Mouse (Mus musculus) neural tube, embryonic 11.5 days (tissue): ENCODE results near the gene Ephb2. TPM values are rescaled to one million over a fixed set of nuclear protein-coding genes. Genes with fewer than 3 reads are reported as not detected.

ENCODE experiments used
- ATAC-seq: fragments of 200-750 bp; cut with Nextera tagmentation; 2 replicates; pipeline ENCODE4 v1.8.0; 2017; ENCODE audit warnings: moderate number of reproducible peaks, mild to moderate bottlenecking, moderate TSS enrichment, moderate library complexity; ENCODE audit not compliant: insufficient read depth, low FRiP score, low TSS enrichment
- DNase-seq: peaks from one replicate; pipeline ENCODE4 v3.0.0-alpha.2; 2015; ENCODE audit warnings: low spot score
- H3K27ac ChIP-seq: fragments of 300-500 bp; sonication (generic); 2 replicates; pipeline ENCODE4 v1.5.1; 2014; ENCODE audit warnings: low read depth, mild to moderate bottlenecking, low read length
- H3K27me3 ChIP-seq: fragments of 300-500 bp; sonication (generic); 2 replicates; pipeline ENCODE4 v1.6.1; 2014; ENCODE audit warnings: mild to moderate bottlenecking, low read length, mixed read lengths; ENCODE audit not compliant: control insufficient read depth, insufficient read depth
- H3K36me3 ChIP-seq: fragments of 300-500 bp; sonication (generic); 2 replicates; pipeline ENCODE4 v1.6.1; 2014; ENCODE audit warnings: mild to moderate bottlenecking, low read length, moderate library complexity, mixed read lengths; ENCODE audit not compliant: control insufficient read depth, insufficient read depth
- H3K4me1 ChIP-seq: fragments of 300-500 bp; sonication (generic); 2 replicates; pipeline ENCODE4 v1.6.1; 2014; ENCODE audit warnings: low read length, mixed read lengths; ENCODE audit not compliant: control insufficient read depth, insufficient read depth
- H3K4me2 ChIP-seq: fragments of 300-500 bp; sonication (generic); 2 replicates; pipeline ENCODE4 v1.6.1; 2014; ENCODE audit warnings: low read depth, mild to moderate bottlenecking, moderate library complexity
- H3K4me3 ChIP-seq: fragments of 300-500 bp; sonication (generic); 2 replicates; pipeline ENCODE4 v1.5.1; 2014; ENCODE audit warnings: low read depth, low read length
- H3K9ac ChIP-seq: fragments of 300-500 bp; sonication (generic); 2 replicates; pipeline ENCODE4 v1.6.1; 2014; ENCODE audit warnings: mild to moderate bottlenecking, low read length
- H3K9me3 ChIP-seq: fragments of 300-500 bp; sonication (generic); 2 replicates; pipeline ENCODE4 v1.6.1; 2016; ENCODE audit warnings: low read length; ENCODE audit not compliant: control insufficient read depth
- WGBS: fragments of 180-500 bp; shearing (Covaris S2); extraction: QIAGEN DNeasy Blood & Tissue Kit; methylation state at CpG from one replicate; pipeline ENCODE4 v1.1.7; 2014; 5-methylcytosine and 5-hydroxymethylcytosine counted together
- polyA plus RNA-seq: library from polyadenylated mRNA; unstranded; fragments of >200 nt; fragmentation: Nextera tagmentation; extraction: Ambion mirVana; gene quantifications from 2 replicates; pipeline ENCODE4 v1.2.1, GENCODE M21; 2014

Gene Ephb2
- polyA plus RNA-seq, 1 experiment from 2014 or later = 20.4 TPM

- H3K9me3 ChIP-seq = no peaks in the 10 kb centered on the region
- no peaks in the 10 kb centered on the region for H3K36me3 ChIP-seq
- WGBS = 57% methylated on average over 3 of the region's 3 CpGs
- no peaks in the 10 kb centered on the region for H3K27me3 ChIP-seq
- H3K4me1 ChIP-seq = peaks cover 4% of the 10 kb centered on the region; the same call in 1 of the 2 replicates
- DNase-seq = no peak
- H3K4me2 ChIP-seq = no peak overlapping the region
- H3K4me3 ChIP-seq = no peak overlapping the region
- no peak for ATAC-seq
- no peak overlapping the region for H3K9ac ChIP-seq
- H3K27ac ChIP-seq = no peak overlapping the region
Measured at GRCm38 (mm10) chr4:136721937-136722336, 113.9 kb downstream of the Ephb2 start.

DNA sequence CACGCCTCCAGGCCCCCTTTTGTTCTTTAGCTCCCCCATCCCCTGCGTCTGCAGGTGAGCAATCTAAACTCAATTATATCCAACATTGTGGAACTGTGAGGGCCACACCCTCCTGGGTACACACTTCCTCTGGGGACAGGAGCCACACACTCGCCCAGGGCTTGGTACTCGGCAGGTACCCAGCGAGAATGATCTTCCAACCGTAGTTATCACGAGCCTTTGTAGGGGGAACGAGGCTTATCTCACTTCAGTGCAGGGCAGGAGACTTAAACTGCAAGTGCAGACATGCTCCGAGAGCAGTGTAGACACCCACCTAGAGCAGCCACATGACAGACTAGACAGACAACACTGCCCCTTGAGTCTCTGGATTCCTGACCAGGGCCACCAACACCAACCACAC lies 115.8 kb downstream of the Ephb2 start:
- 88% methylated on average over 9 of the region's 9 CpGs for WGBS
- Histone ChIP-seq H3K4me3 (no peak overlapping the region), H3K36me3 (no peaks in the 10 kb centered on the region), H3K4me2 (no peak overlapping the region), H3K27ac (no peak overlapping the region), H3K27me3 (no peaks in the 10 kb centered on the region), H3K9me3 (no peaks in the 10 kb centered on the region), H3K9ac (no peak overlapping the region), H3K4me1 (no peaks in the 10 kb centered on the region; the same call in 1 of the 2 replicates)
- ATAC-seq (no peak), DNase-seq (no peak)

DNA sequence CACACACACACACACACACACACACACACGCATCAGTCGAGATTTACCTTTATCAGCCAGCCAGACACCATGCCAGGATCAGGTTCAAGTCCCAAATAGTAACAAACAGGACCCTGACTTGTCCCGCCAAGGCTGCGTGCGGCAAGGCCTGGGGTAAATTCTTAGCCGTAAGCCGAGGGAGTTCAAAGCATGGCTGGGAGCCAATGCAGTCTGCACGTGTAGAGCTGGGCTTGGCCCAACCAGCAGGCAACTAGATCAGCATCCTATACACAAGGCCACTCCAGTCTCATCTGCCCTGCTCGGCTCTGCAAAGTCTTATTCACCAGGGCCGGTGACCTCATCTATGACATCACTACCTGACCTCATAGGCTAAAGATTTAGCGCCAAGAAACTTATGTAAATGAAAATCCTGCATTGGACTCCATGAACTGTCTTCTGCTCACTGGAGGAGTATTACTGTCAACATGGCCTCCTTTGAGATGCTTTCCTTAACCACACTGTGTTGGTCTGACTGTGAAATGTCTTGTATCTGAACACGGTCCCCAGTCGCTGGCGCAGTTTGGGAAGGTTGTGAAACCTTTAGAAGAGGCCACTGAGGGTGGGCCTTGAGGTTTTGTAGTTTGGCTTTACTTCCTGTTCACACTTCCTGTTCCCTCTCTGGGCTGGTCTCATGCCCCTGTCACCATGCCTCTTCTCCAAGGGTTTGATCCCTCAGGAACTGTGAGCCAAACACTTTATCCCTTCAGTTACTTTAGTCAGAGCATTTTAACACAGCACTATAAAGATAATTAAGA lies 117.4 kb downstream of the Ephb2 start:
- H3K36me3 ChIP-seq = no peaks in the 10 kb centered on the region
- no peak overlapping the region for H3K27ac ChIP-seq
- no peak overlapping the region for H3K4me3 ChIP-seq
- H3K27me3 ChIP-seq = no peaks in the 10 kb centered on the region
- 92% methylated on average over 14 of the region's 14 CpGs for WGBS
- H3K4me1 ChIP-seq = no peaks in the 10 kb centered on the region; the same call in 1 of the 2 replicates
- ATAC-seq (no peak), DNase-seq (no peak)
- H3K9me3 ChIP-seq = no peaks in the 10 kb centered on the region
- no peak overlapping the region for H3K9ac ChIP-seq
- H3K4me2 ChIP-seq = no peak overlapping the region

DNA sequence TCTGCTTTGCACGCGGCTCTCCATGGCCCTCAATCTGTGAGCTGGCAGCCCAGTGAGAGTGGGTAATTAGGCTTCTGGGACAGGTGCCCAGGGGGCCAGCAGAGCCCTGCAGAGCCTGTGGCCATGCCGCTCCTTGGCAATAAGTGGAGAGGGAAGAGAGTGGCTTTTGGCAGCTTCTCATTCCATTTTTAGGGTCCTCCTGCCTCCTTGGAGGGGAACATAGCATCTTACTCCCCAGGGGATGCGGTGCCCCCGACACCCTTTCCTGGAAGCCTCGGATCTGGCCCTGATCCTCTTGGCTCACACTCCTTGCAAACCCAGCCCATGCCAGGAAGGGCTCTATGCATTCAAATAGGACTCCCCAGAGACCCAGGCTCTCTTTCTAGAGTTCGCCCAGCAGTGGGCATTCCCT lies 119.2 kb downstream of the Ephb2 start:
- Histone ChIP-seq H3K27me3 (no peaks in the 10 kb centered on the region), H3K27ac (no peak overlapping the region), H3K4me2 (no peak overlapping the region), H3K9me3 (no peaks in the 10 kb centered on the region), H3K36me3 (no peaks in the 10 kb centered on the region), H3K4me1 (no peaks in the 10 kb centered on the region), H3K9ac (no peak overlapping the region), H3K4me3 (no peak overlapping the region)
- DNase-seq (no peak), ATAC-seq (no peak)
- 88% methylated on average over 7 of the region's 7 CpGs for WGBS

GRCm38 (mm10) chr4:136714530-136714929 lies 121.3 kb downstream of the Ephb2 start:
- Histone ChIP-seq H3K4me1 (no peaks in the 10 kb centered on the region), H3K9ac (no peak overlapping the region), H3K27ac (no peak overlapping the region), H3K4me2 (no peak overlapping the region), H3K9me3 (no peaks in the 10 kb centered on the region), H3K36me3 (no peaks in the 10 kb centered on the region), H3K27me3 (no peaks in the 10 kb centered on the region), H3K4me3 (no peak overlapping the region)
- WGBS = 71% methylated on average over 6 of the region's 6 CpGs
- ATAC-seq = no peak
- DNase-seq = no peak

DNA sequence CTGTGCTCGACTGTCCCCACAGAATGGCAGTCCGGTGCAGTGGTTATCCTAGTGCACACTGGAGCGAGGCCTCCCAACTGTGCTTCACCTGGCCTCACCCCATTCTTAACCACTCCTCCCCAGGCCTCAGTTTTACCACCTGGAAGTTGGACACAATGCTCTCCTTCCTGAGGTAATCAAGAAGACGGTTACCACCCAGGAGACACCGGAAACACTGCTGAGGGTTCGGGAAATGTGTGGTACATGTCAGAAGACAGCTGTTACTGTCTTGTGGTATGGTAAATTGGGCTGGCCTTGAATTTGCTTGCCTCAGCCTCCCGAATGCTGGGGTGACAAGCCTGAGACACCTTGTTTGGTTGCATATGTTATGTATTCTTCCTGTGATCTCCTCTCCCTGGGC lies 121.9 kb downstream of the Ephb2 start:
- no peaks in the 10 kb centered on the region for H3K36me3 ChIP-seq
- H3K4me2 ChIP-seq = no peak overlapping the region
- DNase-seq = no peak
- WGBS = 94% methylated on average over 7 of the region's 7 CpGs
- ATAC-seq = no peak
- H3K9ac ChIP-seq = no peak overlapping the region
- H3K27me3 ChIP-seq = no peaks in the 10 kb centered on the region
- no peaks in the 10 kb centered on the region for H3K4me1 ChIP-seq
- H3K27ac ChIP-seq = no peak overlapping the region
- H3K4me3 ChIP-seq = no peak overlapping the region
- H3K9me3 ChIP-seq = no peaks in the 10 kb centered on the region

DNA sequence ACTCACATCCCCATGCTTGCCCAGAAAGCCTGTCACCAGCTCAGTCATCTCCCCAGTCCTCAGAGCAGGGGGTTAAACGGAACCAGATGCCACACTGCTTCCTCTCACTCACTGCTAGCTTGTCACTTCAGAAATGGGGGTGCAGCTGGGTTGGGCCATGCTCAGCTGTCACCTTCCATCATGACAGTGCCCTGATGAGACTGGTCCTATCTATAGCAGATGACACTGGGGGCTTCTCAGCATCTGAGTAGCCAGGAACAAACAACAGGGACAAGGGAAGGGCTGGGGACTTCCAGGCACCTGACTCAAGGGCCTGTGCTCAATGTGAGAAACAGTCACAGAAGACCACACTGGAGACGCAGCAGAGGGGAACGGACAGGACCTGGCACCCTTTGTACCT lies 122.4 kb downstream of the Ephb2 start:
- DNase-seq = no peak
- no peaks in the 10 kb centered on the region for H3K4me1 ChIP-seq
- H3K4me3 ChIP-seq = no peak overlapping the region
- 75% methylated on average over 3 of the region's 3 CpGs for WGBS
- H3K9me3 ChIP-seq = no peaks in the 10 kb centered on the region
- H3K4me2 ChIP-seq = no peak overlapping the region
- no peak overlapping the region for H3K9ac ChIP-seq
- no peak for ATAC-seq
- H3K36me3 ChIP-seq = no peaks in the 10 kb centered on the region
- H3K27ac ChIP-seq = no peak overlapping the region
- no peaks in the 10 kb centered on the region for H3K27me3 ChIP-seq

DNA sequence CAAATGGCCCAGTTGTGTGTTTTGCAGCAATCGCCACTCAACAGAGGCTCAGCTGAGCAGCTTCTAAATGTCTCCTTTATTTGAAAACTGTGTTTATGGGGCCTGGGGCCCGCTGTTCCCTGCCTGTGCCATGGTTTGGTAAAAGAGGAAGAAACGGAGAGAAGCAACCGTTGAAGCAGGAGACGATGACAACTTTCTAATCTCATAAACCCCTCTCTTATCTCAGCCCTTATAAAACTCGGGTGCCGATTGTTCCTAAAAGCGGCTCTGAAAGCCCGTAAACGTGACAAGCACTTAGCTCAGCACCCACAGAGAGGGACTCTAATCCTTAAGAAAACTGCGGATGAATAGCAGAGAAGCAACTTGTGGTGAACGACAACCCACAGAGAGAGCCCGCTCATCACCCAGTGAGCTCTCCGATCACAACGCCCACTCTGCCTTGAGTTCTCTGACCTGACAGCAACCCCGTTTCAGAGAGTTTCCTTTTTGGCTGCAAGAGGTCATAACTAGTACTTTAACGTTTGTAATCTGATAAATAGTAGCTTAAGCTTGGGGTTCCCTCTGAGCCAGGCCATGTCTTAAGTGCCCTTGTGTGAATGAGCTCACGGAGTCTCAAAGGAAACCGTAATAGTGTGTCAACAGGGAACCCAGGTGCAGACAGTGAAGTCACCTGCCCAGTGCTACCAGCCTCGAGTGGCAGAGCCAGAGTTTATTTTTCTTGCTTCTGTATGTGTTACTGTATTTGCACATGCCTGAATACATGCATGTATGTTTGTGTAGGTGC lies 123.6 kb downstream of the Ephb2 start:
- Histone ChIP-seq H3K4me1 (no peaks in the 10 kb centered on the region), H3K9ac (no peak overlapping the region), H3K36me3 (no peaks in the 10 kb centered on the region), H3K27ac (no peak overlapping the region), H3K9me3 (no peaks in the 10 kb centered on the region), H3K4me3 (no peak overlapping the region), H3K27me3 (no peaks in the 10 kb centered on the region), H3K4me2 (no peak overlapping the region)
- no peak for DNase-seq
- ATAC-seq = no peak
- WGBS = 48% methylated on average over 20 of the region's 20 CpGs

GRCm38 (mm10) chr4:136710345-136710744 lies 125.4 kb downstream of the Ephb2 start:
- H3K4me1 ChIP-seq = no peaks in the 10 kb centered on the region
- DNase-seq = no peak
- no peak overlapping the region for H3K27ac ChIP-seq
- no peak for ATAC-seq
- H3K4me3 ChIP-seq = no peak overlapping the region
- WGBS = 95% methylated on average over 9 of the region's 9 CpGs
- no peaks in the 10 kb centered on the region for H3K9me3 ChIP-seq
- no peak overlapping the region for H3K4me2 ChIP-seq
- no peaks in the 10 kb centered on the region for H3K36me3 ChIP-seq
- H3K27me3 ChIP-seq = no peaks in the 10 kb centered on the region
- H3K9ac ChIP-seq = no peak overlapping the region
